Mouse (Mus musculus) heart, postnatal 4 days (tissue): ENCODE measurements at regions not wholly inside any gene's neighbourhood (a gene's known extent, or its start where the extent isn't known, plus 50 kb on each side); places are given as distances from the start of the nearest gene placed in this dataset.
A peak's percentile ranks its signal among the peaks of the same experiment; 100 is the strongest.

Experiments
- DNase-seq: peaks from one replicate; pipeline ENCODE4 v3.0.0; 2021

DNA sequence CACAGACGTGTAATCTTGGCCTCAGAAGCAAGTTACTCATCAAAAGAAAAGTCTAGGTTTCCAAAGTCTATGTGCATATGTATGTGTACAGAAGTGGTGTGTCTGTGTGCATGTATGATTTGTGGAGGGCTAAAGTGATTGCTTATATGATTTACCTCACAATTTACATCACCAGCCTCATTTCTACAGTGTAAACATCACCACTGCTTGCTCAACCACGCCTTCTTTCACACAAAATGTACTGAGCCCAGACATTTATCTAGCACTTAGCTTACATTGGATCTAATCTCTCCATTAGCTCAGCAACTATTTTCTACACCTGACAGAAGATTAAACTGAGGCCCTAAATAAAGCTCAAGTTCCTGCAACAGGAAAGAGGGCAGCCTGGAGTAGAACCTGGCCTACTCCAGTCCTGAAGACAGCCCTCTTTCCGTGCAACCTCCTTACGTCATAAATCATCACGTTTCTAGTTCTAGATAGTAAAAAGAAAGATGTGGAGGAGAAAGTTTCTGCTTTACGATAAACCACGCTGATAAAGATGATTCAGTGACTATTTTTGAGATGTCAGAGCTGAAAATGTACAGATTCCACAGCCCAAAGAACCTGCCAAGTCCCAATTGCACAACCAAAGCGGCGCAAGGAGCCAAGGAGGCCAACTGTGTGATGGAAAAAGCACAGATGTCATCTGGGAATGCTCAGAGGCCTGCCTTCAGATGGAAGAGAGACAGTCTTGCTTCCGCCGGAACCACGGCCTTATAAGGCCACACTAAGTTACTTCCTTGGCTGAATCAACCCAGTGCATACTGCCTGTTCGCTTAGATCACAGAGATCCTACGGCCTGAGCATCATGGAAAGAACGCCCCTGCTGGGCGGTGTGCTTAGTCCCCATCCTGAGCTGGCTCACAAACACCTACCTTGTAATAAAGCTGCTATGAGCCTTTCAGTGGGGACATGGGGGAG, 72.5 kb upstream of the Thbs1 start:
- peak; percentile 73 for DNase-seq

DNA sequence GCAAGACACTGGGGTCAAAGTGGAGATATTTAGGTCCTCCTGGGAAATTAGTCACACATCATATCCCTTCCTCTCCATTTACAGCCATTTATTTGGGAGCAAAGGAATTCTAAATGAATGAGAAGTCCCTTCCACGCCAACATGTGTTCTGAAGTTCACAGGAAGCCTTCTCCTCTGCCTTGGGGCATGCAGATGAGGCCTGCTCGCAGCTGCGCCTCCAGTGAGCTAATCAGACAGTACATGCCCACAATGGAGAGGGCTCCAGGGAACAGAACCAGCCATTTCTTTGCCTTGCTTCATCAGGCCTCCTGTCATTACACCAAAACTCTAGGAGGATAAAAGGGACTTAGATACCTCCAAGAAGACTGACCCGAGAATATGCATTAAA, 71.9 kb upstream of the Thbs1 start:
- peak; percentile 18 for DNase-seq

DNA sequence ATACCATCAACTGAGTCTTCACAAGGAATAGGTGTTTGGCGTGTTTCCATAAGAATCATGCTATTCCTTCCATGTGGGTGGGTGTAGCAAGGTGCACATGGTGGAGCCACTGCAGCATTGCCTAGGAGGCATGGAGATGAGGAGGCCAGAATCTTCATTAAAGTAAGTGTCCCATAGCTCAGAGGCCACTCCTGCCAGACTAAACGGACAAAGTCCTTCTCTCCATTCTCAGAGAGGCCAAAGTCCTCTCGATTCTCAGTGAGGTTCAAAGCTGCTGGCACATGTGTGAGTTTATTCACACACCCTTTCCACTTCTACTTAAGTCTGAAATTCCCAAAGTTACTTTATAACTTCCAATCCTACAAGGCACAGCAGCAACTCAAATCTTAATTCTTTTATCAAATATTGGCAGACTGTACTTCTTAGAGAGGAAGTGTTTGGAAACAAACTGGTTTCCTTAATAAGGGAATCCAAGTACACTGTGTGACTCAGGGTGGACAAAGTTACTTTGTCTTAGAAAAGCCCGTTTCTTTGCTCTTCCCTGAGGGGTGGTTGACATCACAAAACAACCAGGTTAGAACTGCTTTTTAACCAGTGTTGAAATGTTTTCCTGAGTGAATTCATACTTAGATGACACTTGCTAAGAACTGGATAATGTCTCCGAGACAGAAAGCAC, 69.2 kb upstream of the Thbs1 start:
- DNase-seq: no peak

DNA sequence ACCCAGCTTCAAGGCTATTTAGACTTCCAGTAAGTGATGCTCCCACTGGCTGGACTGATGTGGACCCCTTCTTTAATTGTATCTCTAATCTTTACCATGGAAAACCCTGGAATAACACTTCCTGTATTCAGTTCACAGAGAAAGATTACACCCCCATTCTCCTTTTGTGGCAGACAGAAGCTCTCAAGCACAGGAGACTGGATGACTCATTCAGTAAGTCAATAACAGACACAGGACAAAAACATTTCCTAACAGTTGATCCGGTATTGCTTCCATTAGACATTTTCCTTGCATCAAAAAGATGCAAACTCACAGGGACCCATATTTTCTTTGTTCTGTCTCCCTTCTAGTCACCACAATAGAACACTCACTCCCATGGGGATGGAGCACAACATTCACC, 67.0 kb upstream of the Thbs1 start:
- no peak for DNase-seq

DNA sequence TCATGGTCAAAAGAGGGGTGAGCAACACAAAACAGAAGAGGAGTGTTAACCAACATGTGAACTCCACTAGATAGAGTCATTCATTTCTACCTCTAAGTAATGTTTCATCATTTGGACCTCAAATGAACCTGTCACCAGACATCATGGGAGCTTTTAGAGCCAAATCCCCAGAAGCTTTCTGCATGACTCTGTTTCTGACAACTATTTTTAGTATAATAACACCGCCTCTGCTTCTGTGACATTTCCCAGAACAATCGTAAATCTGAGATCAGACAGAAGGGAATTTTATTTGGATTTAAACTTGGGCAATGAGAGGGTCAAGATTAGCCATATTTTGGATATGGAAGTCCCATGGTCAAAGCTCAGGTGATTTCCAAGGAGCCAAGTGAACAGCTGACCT, 61.4 kb upstream of the Thbs1 start:
- no peak for DNase-seq

DNA sequence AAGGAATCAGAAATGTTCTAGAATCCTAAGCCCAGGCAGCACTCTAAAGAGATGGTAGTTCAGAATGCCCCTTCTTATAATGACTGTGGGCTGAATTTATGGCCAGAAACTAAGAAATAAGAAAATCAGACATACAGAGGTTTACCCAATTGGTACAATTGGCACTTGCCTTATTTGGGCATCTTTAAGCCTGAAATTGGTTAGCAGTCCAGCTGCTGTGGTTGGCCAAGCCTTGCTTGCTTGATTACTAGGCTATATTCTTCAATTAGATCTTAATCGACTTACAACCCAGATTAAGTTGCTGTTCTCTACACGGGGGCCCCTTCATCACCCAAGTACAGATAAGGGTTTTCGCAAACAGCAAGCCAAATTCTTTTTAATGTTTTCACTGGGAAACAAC, 60.1 kb upstream of the Thbs1 start:
- no peak for DNase-seq

DNA sequence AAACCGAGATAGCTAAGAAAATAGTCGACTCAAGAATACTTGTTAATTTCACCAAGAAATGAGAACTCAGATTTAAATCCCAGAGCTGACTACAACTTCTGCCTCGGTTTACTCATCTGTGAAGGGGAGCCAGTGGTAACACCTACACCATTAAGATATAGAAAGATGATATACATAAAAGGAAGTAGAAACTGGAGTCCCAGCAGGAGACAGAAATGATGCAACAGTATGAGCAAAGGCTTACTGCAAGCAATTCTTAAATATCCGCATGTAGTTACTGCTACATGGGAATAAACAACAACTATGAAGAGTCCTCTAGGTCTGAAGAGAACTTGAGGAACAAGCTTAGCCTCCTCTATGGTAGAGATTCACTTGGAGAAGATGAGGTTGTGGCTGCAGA, 58.2 kb upstream of the Thbs1 start:
- no peak for DNase-seq

DNA sequence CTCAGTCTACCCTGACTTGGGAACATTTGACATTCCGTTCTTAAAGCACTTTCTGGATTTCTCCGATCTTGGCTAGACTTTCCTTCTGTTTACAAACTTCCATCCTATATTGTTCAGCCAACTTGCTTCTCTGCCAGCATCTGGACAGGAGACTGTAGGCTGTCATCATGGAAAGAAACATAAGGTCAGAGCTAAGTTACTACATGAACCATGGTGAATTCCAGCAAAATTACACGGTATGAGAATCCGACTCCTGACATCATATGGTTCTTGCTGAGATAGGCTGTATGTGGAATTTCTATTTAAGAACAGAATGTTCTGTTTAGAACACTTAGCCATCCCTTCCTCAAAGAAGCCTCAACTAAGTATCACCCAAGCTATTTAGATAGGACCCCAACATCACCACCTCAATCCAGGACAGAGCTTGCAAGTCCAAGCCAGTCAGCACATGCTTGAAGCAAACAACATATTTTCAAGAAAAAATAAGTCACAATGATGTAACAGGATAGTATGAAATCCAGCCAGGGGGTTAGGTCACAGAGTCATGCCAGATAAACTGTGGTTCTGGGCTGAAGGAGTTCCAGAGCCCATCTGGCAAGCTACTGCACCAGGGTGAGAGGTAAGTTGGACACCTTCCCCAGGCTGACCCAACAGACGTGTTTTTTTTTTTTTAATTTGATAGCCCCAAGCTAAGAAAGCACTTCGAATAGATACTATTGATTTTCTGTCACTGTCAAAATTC, 52.9 kb upstream of the Thbs1 start:
- DNase-seq: no peak

DNA sequence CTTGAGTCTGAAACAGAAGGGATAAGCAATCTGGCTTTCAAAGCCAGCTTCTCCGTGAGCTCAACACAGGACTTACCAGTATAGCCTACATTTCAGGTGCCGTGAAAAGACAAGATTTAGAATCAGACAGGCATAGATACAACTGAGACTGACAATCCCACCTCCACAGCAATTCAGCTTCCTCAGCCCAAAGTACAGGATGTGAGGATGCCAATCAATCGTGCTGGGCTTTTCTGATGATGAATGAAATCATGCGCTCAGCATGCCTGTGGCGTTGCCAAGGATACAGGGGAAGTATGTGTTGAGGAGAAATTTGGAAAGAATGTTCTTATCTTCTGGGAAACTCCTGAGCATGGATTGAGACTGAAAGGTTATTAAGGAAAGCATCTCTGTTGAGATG, 50.4 kb upstream of the Thbs1 start:
- DNase-seq: no peak
